Mouse (Mus musculus): Measurements from ENCODE around the gene Scn2a.
"Not testable (repeated sequence)": the region's sequence is repeated elsewhere in the genome, so short reads cannot be mapped to it uniquely, and the experiment has no call there.

The Scn2a gene

DNA sequence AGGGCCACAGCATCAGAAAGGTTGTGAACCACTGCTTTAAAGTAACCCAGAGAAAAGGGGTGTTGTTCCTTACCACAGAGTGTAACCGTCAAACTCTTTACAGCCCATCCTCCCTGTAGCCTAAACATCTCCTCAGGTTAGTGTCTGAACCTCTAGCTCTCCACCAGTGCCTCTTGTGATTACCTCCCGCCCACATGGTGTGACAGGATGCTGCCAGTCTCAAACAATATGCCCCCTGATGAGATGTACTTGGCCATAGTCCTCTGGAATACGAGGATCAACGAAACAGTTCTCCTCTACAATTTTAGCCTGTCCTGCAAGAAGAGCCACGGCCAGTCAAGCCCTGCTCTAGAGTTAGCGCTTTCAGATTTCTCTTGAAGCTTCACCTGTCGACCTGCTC is 74.5 kb downstream of the Scn2a start:
- no peak for DNase-seq (ENCODE audit: extremely low spot score, low spot score)

GRCm38 (mm10) chr2:65700246-65700645 is 79.7 kb downstream of the Scn2a start:
- no peak for DNase-seq (ENCODE audit: extremely low spot score, low spot score)

GRCm38 (mm10) chr2:65701175-65701574 is 80.6 kb downstream of the Scn2a start:
- no peak for DNase-seq (ENCODE audit: extremely low spot score, low spot score)

DNA sequence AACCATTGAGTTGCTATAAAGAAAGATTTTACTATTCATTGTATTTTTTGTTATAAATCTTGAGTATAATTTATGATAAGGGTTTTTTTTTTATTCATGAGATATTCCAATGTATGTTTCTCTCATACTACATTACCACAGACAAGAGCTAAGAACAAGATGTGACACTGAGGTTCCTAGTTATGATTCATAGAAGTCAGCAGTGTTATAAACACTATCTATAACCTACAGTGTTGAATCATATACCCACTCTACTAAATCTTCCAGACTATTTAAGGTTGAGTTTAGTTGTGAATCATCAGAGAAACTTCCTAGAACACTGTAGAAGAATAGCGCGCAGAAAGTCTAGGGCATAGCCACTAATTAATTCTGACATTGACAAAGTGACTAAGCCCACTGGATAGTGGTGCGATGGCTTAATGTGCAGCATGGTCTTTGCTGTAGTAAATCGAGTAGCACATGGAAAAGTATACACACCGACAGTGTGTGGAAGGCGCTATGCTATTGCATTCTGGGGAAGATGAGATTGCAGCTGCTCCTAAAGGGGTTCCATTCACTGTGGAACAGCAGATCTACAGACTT is 101.7 kb downstream of the Scn2a start:
- DNase-seq (ENCODE audit: extremely low spot score, low spot score) = no peak

DNA sequence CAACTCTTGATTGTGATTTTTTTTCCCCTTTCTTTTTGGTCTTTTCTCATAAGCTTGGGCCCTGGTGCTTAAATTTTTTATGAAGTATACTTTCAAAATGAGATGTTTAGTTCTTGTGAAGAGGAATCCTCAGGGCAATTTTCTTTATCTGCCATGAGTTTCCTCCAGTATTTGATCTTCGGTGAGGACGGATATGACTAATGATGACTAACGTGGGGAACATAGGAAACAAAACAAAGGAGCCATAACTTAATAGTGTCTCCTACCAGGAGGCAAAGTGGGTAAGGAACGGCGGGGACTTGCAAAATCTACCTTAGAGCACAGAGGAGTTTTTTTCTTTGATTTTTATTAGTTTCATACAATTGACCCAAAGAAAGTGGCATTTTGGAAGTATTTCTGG is 124.8 kb downstream of the Scn2a start:
- DNase-seq (ENCODE audit: extremely low spot score, low spot score) = no peak

DNA sequence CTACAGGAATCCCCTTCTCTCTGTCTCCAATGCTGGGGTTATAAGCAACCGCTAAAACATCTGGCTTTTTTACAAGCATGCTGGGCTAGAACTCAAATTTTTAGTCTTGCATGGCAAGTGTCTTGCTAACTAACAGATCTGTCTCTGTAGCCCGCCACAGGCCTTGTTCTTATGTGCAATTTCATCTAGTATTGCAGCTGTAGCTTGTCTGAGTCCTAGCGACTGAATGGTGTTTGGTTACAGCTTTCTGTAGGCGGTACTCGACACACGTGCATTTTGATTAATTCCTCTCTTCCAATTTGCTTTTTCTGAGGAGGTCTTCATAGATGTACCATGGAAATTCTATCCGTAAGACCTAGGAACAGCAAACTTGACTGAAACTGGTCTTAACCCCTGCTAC is 161.9 kb downstream of the Scn2a start:
- DNase-seq (ENCODE audit: extremely low spot score, low spot score) = no peak

- DNase-seq (ENCODE audit: extremely low spot score, low spot score) = no peak
Observed at GRCm38 (mm10) chr2:65783392-65783791, 162.8 kb downstream of the Scn2a start.

- DNase-seq (ENCODE audit: extremely low spot score, low spot score) = no peak
Observed at GRCm38 (mm10) chr2:65792516-65792915, 171.9 kb downstream of the Scn2a start.

DNA sequence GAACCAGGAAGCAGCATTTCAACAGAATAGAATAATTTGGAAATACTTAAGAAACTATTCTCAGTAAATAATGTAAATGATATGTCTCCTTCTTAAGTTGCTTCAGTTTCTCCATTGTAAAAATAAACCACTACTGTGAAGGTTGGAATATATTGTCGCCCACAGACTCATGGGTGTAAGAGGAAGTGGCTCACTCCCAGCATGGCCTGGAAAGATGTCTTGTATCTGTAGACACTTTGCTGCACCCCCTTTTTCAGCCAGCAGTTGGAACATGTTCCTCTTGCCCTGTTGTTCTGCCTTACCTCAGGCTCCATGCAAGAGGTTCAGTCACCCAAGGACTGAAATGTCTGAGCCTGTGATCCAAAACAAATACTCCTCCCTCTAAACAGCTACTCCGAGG is 173.0 kb downstream of the Scn2a start:
- DNase-seq (ENCODE audit: extremely low spot score, low spot score) = no peak

GRCm38 (mm10) chr2:65801054-65801709 is 180.6 kb downstream of the Scn2a start:
- no peak for DNase-seq (ENCODE audit: extremely low spot score, low spot score)

GRCm38 (mm10) chr2:65806556-65806955 is 186.0 kb downstream of the Scn2a start:
- DNase-seq (ENCODE audit: extremely low spot score, low spot score) = no peak

- DNase-seq (ENCODE audit: extremely low spot score, low spot score) = not testable (repeated sequence)
Observed at GRCm38 (mm10) chr2:65811203-65811602, 190.6 kb downstream of the Scn2a start.
